Mouse (Mus musculus): ENCODE measurements around the gene Slc4a2.
A peak's percentile ranks its signal among the peaks of the same experiment; 100 is the strongest.
"Not testable (repeated sequence)": the region's sequence is repeated elsewhere in the genome, so short reads cannot be mapped to it uniquely, and the experiment has no call there.

DNA sequence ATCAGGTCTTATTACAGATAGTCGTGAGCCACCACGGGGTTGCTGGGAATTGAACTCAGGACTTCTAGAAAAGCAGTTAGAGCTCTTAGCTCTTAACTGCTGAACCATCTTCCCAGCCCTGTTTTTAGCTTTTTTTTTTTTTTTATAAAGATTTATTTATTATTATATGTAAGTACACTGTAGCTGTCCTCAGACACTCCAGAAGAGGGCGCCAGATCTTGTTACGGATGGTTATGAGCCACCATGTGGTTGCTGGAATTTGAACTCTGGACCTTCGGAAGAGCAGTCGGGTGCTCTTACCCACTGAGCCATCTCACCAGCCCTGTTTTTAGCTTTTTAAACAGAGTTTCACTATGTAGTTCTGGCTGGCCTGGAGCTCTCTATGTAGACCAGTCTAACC lies 27.4 kb upstream of the Slc4a2 start:
- peak; percentile 14; the same call in 1 of the 2 replicates for TF ChIP-seq CTCF (IDR thresholded peaks at IDR 0.05)
- not testable (repeated sequence) for TF ChIP-seq EP300 (IDR thresholded peaks at IDR 0.05)
